Mouse (Mus musculus): ENCODE measurements at regions not wholly inside any gene's neighbourhood (a gene's known extent, or its start where the extent isn't known, plus 50 kb on each side); places are given as distances from the start of the nearest gene placed in this dataset.

GRCm38 (mm10) chr2:149467801-149468200 is 62.9 kb downstream of the Cst10 start:
- ATAC-seq (ENCODE audit: low TSS enrichment), result no peak

- ATAC-seq (ENCODE audit: low TSS enrichment), result no peak
Observed at GRCm38 (mm10) chr2:149472411-149472810, 67.6 kb downstream of the Cst10 start.

GRCm38 (mm10) chr2:149493280-149493988 is 88.6 kb downstream of the Cst10 start:
- ATAC-seq (ENCODE audit: low TSS enrichment), result peak; percentile 97

- no peak for ATAC-seq (ENCODE audit: low TSS enrichment)
Observed at GRCm38 (mm10) chr2:149512870-149513269, 108.0 kb downstream of the Cst10 start.

GRCm38 (mm10) chr2:149524424-149524823 is 119.6 kb downstream of the Cst10 start:
- no peak for ATAC-seq (ENCODE audit: low TSS enrichment)

GRCm38 (mm10) chr2:149542837-149543236 is 138.0 kb downstream of the Cst10 start:
- ATAC-seq (ENCODE audit: low TSS enrichment), result peak; percentile 92

- peak; percentile 34; the same call in 1 of the 2 replicates for ATAC-seq (ENCODE audit: low TSS enrichment)
Observed at GRCm38 (mm10) chr2:149545708-149546107, 140.9 kb downstream of the Cst10 start.

- ATAC-seq (ENCODE audit: low TSS enrichment), result no peak
Observed at GRCm38 (mm10) chr2:149546639-149547200, 141.9 kb downstream of the Cst10 start.

- ATAC-seq (ENCODE audit: low TSS enrichment), result no peak
Observed at GRCm38 (mm10) chr2:149555209-149555608, 150.4 kb downstream of the Cst10 start.

GRCm38 (mm10) chr2:149573773-149574172 is 168.9 kb downstream of the Cst10 start:
- no peak for ATAC-seq (ENCODE audit: low TSS enrichment)

GRCm38 (mm10) chr2:149602581-149602980 is 197.7 kb downstream of the Cst10 start:
- ATAC-seq (ENCODE audit: low TSS enrichment), result no peak

- ATAC-seq (ENCODE audit: low TSS enrichment), result no peak
Observed at GRCm38 (mm10) chr2:149613381-149613780, 208.5 kb downstream of the Cst10 start.

- peak; percentile 73 for ATAC-seq (ENCODE audit: low TSS enrichment)
Observed at GRCm38 (mm10) chr2:149614078-149614939, 209.5 kb downstream of the Cst10 start.

GRCm38 (mm10) chr2:149625626-149626025 is 203.4 kb upstream of the Syndig1 start:
- ATAC-seq (ENCODE audit: low TSS enrichment), result no peak

- ATAC-seq (ENCODE audit: low TSS enrichment), result no peak
Observed at GRCm38 (mm10) chr2:149641207-149641606, 187.8 kb upstream of the Syndig1 start.

GRCm38 (mm10) chr2:149651829-149652228 is 177.2 kb upstream of the Syndig1 start:
- peak; percentile 69 for ATAC-seq (ENCODE audit: low TSS enrichment)

GRCm38 (mm10) chr2:149661086-149661485 is 167.9 kb upstream of the Syndig1 start:
- ATAC-seq (ENCODE audit: low TSS enrichment), result no peak

GRCm38 (mm10) chr2:149664377-149664776 is 164.6 kb upstream of the Syndig1 start:
- ATAC-seq (ENCODE audit: low TSS enrichment), result peak; percentile 56; the same call in 1 of the 2 replicates

GRCm38 (mm10) chr2:149666412-149666811 is 162.6 kb upstream of the Syndig1 start:
- ATAC-seq (ENCODE audit: low TSS enrichment), result peak; percentile 98

- ATAC-seq (ENCODE audit: low TSS enrichment), result no peak
Observed at GRCm38 (mm10) chr2:149671870-149672269, 157.1 kb upstream of the Syndig1 start.

GRCm38 (mm10) chr2:149679822-149680459 is 149.1 kb upstream of the Syndig1 start:
- peak; percentile 42 for ATAC-seq (ENCODE audit: low TSS enrichment)

GRCm38 (mm10) chr2:149722342-149722741 is 106.7 kb upstream of the Syndig1 start:
- ATAC-seq (ENCODE audit: low TSS enrichment), result peak; percentile 89

Measured in frontal cortex, adult (tissue).